Mouse (Mus musculus): ENCODE data around the gene Grik3. TPM values are rescaled to one million over a fixed set of nuclear protein-coding genes. Genes with fewer than 3 reads are reported as not detected.

Grik3 gene
- total RNA-seq, 1 experiment from 2014 or later: 0.30 TPM

- DNase-seq: no peak
These were observed 55.3 kb downstream of the Grik3 start for GRCm38 (mm10) chr4:125545768-125546220.

- DNase-seq: no peak
These were observed 57.7 kb downstream of the Grik3 start for GRCm38 (mm10) chr4:125548190-125548589.

DNA sequence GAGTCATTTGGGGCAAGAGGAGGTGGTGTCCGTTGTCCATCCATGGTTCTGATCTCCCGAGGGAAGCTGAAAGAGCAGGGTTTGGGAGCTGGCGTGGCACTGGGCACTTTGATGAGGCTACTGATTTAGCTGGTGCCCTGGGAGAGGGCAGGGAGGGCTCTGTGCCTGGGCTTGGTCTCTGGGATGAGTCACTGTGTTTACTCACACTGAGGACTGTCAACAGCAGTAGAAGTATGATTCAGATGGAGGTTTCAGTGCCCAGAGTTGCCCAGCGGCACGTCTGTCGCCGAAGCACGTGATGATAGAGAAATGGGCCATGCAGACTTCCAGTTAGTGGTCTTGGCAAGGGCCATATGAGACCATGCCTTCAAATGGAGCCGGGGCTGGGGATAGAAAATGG is 63.3 kb downstream of the Grik3 start:
- DNase-seq: no peak

DNA sequence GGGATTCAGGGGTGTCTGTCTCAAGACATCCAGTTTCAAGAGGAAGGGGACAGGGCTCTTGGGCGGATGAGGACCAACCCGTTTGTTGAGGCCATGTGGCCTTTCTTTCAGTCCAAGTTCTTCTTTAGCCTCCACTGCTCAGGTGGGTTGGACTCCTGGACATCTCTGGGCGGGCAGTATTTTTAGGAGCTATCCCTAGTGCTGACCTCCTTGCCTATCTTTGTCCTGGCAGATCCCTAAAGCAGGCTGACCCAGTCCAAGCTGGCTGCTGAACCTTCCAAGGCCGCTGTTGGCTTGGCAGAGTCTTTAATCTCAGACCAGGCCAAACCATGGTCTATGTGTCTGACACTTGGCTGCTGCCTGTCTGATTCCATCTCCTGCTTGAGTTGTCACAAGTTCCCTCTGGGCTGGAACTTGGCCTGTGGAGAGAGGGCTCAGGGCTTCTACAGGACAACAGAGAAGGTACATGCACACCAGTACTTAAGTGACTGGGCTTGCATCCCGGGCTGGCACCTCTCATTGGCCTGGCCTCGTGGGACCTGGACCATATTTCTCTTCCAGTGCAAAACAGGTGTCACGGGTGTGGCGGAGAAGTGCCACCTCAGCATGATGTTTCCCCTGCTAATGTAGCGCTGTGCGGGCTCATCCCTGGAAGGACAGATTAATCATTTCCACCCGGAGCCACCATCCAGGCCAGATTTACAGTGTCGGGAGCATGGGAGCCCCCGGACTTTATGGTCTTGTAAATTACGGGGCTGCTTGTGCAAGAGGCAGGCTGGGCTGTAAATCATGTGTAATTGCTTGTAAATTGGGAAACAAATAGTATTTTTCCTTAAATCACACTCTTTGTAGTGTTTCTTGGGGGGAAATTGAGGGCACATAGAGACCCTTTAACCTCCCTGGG is 66.2 kb downstream of the Grik3 start:
- DNase-seq: peak; percentile 37

- DNase-seq: no peak
These were observed 69.1 kb downstream of the Grik3 start for GRCm38 (mm10) chr4:125559564-125559963.

GRCm38 (mm10) chr4:125560806-125561205 is 70.3 kb downstream of the Grik3 start:
- no peak for DNase-seq

DNA sequence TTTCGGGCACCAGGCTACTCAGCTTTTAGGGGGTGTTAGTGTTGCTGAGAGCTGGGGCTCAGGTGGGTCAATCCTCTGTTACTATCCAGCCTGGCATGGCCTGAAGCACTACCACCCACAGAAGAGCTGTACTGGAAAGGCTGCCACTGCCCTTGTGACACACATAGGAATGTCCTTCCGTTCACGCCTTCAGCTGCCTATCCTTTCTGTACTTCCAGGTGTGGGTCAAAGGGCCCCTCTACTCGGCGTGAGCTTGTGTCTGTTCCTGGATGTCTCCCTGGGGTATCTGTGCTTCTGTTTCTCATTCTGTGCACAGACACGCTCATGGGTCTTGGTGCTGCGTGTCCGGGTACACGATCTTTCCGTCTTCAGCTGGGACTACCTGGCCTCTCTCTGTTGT is 73.1 kb downstream of the Grik3 start:
- no peak for DNase-seq

DNA sequence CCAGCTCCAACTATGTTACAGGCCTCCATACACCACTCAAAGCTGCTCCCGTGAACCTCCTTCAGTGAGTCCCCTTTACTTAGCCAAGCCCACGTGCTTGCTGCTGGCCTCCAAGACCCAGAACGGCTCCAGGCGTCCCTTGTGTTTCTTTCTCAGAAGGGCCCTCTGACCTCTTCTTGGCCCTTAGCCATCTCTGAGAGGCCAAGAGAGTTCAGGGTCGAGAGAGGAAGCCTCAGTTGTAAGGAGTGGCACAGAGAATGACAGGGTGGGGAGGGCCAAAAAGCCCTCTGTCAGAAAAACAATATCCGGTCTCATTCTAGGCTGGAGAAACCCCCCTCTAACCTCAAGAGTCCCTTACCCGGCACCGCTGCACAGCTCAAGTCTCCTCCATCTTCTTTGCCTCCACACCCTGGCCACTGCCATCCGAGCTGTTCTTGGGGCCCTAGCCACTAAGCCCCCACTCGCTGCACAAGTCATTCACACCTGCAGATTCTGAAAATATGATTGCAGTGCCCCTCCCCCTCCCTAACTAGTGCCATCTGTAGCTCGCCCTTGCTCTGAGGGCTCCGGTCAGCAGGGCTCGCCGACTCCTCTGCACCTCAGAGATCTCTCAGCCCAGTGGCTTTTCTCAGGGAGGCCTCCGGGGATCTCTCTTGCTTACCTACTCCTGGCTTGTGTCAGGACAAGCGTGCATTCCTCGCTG is 73.7 kb downstream of the Grik3 start:
- peak; percentile 16 for DNase-seq

GRCm38 (mm10) chr4:125565711-125566439 is 75.4 kb downstream of the Grik3 start:
- no peak for DNase-seq

DNA sequence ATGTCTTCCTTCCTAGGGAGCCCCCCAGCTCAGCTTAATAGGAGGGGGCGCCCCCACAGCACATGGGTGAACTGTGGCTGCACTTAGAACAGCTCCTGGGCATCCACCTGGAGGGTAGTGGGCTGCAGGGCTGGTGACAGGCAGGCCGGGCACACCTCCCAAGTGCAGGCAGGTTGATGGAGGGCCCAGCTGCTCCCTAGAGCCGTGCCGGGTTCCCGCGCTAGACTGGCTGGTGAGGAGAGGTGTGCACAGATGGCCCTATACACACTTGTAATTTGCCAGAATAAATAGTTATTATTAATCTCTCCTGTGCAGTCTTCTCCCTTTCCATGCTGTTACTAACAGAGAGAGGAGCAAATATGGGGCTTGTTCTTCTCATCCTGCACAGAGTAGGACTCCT is 77.7 kb downstream of the Grik3 start:
- no peak for DNase-seq

DNA sequence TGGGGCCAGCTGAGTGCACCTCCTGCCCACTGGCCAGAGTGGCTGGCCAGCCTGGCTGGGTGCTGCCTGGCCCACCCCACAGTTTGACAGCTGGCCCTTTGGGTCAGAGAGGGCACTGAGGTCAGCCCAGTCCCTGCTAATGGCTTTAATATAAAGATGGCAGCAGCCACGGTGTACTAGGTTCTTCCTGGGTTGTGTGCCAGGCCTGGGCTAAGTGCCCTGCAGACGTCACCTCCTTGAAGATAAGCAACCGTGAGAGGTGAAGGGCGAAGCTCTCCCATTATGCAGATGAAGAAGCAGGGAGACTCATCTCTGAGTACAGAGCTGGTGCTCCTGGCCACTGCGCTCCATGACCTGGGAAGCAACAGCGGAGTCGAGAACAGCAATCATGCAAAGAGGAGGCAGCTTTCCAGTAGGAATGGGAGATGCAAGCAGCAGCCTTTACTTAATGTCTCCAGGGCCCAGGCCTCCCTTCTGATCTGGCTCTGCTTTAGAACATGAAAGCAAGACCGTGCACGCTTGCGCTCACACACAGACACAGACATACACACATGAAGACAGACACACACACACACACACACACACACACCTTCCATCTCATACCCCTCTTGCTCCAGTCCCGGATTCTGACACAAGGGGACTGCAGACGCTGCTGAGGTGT is 81.3 kb downstream of the Grik3 start:
- no peak for DNase-seq

- DNase-seq: no peak
These were observed 81.8 kb downstream of the Grik3 start for GRCm38 (mm10) chr4:125572312-125572663.

DNA sequence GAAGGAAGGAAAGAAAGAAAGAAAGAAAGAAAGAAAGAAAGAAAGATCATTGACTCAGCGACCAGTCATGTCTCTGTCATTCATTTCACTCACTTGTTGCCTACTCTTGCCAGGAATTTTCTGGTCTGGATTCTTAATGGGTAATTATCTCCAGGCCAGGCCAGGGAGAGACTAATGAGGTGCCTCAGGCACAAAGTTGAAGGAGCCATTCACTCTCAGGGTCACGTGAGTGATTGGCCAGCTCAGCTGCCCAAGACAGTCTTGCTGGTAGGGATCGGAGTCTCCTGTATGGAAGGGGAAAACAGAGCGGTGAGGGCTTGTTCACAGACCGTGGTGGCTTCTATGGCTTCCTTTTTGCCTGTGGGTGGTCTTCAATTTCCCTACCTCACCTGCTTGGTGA is 82.5 kb downstream of the Grik3 start:
- no peak for DNase-seq

GRCm38 (mm10) chr4:125573951-125574675 is 83.6 kb downstream of the Grik3 start:
- DNase-seq: no peak

DNA sequence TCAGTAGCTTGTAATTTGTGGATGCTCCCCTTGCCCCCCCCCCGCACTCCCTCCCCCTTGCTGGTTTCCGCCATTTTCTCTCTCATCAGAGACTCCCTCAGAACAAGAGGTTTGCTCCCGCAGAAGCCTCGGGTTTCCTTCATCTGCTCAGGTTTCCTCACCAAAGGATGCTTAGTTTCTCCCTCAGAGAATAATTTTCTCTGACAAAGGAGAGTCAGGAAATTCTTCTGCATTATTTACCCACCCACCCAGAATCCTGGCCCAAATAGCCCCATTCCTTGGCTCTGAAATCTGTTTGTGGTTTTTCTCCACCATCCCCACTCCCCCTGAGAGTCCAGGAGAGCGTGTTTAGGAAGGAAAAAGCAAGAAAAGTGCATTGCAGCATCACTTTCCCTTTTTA is 89.8 kb downstream of the Grik3 start:
- DNase-seq: no peak

DNA sequence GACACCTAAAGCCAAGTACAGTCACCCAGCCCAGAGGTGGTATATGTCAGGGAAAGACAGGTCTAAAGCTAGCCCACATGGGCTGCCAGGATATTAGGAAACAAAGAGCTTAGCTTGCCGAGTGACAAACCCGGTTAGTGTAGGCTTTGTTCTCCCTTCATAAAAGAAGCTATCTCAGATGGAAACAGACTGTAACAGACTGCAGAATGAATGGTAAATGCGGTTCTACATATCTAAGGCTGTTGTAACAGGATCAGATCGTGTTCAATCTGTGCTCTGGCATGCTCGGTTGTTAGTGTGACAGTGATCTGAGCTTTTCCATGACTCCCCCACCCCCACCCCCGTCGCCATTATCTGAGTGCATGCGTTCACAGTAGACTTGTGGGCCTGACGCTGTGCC is 92.8 kb downstream of the Grik3 start:
- DNase-seq: no peak

- DNase-seq: no peak
These were observed 93.4 kb downstream of the Grik3 start for GRCm38 (mm10) chr4:125583935-125584334.

DNA sequence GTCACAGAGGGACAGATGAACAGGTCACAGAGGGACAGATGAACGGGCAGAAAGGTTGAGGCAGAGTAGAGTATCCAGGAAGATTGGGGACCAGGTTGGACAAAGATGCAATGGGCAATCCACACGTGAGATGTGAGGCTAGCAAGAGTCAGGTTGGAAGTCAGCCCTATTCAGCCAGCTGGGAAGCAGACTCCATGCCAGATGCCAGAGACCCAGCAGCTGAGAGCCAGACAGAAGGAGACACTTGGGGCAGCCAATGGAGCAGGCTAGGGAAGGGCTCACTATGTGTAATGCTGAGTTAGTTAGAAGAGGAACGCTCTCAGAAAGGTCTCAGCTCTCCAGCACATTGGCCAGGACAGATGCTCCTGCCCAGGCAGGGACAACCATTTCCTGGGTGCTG is 94.2 kb downstream of the Grik3 start:
- DNase-seq: no peak

DNA sequence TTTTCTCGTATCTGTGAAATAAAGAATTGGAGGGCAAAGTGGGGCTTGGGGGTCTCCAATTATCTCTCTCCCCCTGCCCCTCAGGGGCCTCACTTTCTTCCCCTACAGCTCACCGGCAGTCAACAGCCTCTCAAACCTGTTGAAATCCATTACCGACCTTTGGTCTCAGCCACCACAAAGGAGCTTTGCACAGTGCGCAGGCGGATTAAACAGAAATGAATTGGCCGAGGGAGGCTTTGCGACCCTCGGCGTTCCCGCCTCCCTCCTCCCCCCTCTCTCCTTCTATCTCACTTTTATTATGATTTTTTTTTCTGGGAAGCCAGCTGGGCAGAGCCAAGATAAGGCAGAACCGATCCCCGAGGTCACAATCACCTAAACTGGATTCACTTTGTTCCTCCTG is 97.1 kb downstream of the Grik3 start:
- DNase-seq: no peak

- peak; percentile 79 for DNase-seq
These were observed 99.9 kb downstream of the Grik3 start for GRCm38 (mm10) chr4:125590241-125590919.

DNA sequence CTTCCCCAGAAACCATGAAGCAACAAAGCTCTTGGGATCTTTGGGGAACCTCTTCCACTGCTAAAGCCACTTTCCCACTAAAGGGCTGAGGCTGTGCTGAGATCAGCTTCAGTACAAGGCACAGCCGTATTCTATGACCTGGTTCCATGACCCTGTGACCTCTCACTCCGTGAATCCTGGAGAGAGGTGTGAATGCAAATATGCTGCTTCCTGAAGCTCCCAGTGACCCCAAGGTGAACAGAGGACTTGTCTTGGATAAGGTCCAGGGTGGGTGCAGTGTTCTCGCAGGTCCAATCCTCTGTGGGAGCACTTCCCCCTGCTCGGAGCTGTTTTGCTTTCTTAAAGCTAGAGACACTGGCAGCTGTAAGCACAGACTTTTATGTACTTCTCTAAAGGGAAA is 102.2 kb downstream of the Grik3 start:
- DNase-seq: no peak

Data from adrenal gland, postnatal 14 days (tissue).